Mouse (Mus musculus) cerebellum, adult 8-10 months (tissue): ENCODE measurements at regions not wholly inside any gene's neighbourhood (a gene's known extent, or its start where the extent isn't known, plus 50 kb on each side); places are given as distances from the start of the nearest gene placed in this dataset.
"Not testable (repeated sequence)": the region's sequence is repeated elsewhere in the genome, so short reads cannot be mapped to it uniquely, and the experiment has no call there.

Source experiments
- DNase-seq: peaks from one replicate; pipeline ENCODE4 v3.0.0; 2022

GRCm38 (mm10) chr17:79501031-79501474, 110.6 kb upstream of the Rmdn2 start:
- no peak for DNase-seq

DNA sequence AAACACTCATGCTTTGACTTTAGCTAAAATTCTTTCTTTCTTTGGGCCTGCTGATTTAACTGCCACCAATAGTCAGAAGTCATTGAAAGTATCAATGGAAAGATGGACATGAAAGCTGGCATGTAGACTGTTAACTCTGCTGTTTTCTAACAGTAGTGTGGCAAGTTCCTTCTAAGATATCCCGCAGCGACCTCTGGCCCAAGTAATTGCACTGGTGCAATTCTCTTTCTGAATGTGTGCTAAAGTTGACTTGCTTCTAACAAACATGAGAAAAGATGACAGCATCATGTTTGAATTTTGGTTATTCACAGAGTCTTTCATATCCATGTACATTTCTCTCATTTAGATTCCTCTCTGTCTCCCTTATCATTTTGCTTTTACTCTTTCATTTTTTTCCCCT, 109.7 kb upstream of the Rmdn2 start:
- DNase-seq = no peak

GRCm38 (mm10) chr17:79503037-79503436, 108.6 kb upstream of the Rmdn2 start:
- no peak for DNase-seq

- no peak for DNase-seq
Observed at GRCm38 (mm10) chr17:79504209-79504608, 107.5 kb upstream of the Rmdn2 start.

GRCm38 (mm10) chr17:79505565-79505964, 106.1 kb upstream of the Rmdn2 start:
- DNase-seq = no peak

- no peak for DNase-seq
Observed at GRCm38 (mm10) chr17:79509281-79509680, 102.4 kb upstream of the Rmdn2 start.

DNA sequence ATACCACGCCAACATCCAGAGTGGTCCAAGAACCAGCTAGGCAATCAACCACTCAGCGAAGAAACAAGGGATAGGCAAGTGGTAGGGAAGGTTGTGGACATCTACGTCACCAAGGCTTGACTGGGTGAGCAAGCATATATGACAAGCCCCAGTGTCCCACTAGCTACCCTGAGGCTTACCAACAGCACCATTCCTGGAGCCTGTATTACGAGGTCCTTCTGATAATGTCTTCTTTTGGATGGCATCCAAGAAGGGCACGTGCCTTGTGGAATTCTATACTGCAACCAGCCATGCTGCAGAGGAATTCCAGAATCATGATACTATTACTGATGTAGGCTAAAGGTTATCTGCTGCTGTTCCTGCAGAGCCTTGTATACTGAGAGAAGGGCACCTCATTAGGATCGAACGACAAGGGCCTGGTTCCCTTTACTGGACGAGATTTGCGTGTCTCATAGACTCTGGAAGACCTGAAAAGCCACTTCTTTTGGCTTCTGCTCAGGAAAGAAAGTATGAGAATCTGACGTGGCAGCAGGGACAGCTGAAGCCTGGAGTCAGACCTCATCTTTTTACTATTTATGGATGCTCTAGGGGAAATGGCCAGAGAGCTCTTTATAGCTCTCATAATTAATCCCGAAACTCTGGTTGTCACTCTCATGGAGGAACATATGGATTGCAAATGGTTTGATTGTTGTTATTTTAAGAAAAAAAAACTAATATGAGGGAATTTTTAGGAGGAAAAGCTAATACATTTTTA, 101.5 kb upstream of the Rmdn2 start:
- no peak for DNase-seq

GRCm38 (mm10) chr17:79511218-79511617, 100.4 kb upstream of the Rmdn2 start:
- no peak for DNase-seq

- DNase-seq = no peak
Observed at GRCm38 (mm10) chr17:79514076-79514475, 97.6 kb upstream of the Rmdn2 start.

DNA sequence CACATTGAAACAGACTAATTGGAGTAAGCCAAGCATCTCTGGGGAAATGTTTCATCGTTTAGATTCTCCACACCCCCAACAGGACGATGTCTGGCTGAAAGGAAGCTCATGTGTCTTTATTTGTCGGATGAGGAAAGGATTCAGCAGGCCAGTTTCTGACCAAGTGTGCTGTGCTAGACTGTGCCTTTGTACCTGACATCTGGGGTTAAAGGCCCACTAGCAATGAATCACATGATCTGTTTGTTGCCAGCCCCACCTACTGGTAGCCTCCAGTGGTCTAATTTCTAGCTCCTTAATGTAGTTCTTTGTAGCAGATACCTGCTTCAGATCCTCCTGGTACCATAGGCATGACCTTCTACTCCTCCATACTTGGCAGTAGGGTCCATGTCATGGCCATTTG, 93.5 kb upstream of the Rmdn2 start:
- no peak for DNase-seq

DNA sequence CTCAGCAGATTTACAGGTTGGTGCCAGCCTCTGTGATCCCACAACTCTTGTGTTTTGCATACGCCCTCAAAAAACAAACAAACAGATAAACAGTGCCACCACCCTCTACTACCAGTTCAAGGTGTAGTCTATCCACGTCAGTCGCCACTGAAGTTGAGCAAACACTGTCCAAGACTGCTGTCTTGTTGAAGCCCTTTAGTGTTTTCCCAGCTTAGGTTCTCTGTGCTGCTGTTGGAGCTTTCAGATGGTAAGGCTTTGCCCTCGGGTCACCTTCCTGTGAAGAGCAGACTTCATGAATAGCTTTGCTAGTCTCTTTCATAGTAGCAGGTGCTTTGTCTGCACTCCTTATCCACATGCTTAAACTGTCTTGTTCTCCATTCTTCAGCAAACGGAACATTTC, 93.0 kb upstream of the Rmdn2 start:
- no peak for DNase-seq

- no peak for DNase-seq
Observed at GRCm38 (mm10) chr17:79519356-79519755, 92.3 kb upstream of the Rmdn2 start.

DNA sequence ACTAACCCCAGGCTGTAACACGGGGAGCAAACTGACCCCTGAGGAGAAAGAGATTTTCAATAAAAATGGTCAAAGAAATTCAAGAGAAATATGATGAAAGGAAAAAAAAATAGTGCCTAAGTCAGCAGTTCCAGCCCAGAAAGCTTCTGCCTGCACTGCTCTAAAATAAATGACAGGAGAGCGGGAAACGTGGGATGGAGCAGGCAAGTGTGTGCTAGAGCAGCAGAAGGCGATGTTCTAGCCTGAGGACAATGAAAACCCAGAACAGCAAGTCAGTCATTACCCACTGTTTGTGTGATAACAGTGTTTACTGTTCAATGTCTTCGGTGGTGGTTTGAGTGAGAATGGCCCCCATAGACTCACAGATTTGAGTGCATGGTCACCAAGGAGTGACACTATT, 91.4 kb upstream of the Rmdn2 start:
- no peak for DNase-seq

DNA sequence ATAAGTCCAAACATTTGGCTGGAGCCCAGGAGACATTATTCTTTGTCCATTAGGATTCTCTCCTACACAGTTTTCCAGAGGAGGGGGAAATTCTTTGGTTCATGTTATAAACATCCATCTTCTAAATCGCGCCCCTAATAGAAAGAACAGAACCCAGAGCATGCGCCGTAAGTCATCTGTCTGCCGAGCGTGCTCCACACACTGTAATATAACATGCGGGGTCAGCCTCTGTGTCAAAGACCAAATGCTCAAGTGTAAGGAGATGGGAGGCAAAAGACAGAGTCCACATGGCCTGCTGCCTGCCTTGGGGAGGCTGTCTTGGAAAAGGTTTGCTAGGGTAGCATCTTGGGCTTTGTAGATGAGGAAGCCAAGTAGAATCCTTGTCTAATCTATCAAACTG, 90.0 kb upstream of the Rmdn2 start:
- no peak for DNase-seq

DNA sequence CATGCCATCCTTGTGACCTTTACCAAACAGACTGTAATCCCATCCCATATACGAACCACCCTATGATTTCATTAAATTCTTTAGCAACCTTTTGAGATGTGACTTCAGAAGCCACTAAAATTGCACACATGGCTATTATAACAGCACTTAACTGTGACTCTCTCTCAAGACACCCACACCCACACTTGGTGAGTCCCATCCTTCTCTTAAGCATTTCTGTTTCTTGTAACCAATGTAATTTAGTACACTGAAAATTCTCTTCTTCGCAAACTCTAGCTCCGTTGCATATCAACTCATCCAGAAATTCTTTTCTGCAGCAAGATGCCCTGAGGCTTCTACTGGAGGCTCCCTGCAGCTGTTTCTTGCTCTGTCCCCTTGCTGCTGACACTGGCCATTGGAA, 88.4 kb upstream of the Rmdn2 start:
- DNase-seq = no peak

DNA sequence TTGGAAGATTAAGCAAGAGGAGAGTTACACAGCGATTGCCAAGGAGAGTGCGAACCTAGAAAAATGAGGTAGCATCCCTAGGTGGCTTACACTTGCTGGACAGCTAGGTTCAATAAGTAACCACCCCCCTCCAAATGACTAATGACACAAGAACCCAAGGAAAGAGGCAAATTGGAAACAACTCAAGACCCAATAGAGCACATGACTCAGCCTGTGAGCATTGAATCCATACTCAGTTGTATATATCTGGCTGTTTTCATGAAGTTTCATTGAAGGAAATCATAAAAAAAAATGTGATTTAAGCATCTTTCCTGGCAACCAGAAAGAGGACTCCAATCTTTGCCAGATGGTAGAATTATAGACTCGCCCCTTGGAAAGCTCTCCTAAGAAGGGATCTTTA, 84.3 kb upstream of the Rmdn2 start:
- no peak for DNase-seq

DNA sequence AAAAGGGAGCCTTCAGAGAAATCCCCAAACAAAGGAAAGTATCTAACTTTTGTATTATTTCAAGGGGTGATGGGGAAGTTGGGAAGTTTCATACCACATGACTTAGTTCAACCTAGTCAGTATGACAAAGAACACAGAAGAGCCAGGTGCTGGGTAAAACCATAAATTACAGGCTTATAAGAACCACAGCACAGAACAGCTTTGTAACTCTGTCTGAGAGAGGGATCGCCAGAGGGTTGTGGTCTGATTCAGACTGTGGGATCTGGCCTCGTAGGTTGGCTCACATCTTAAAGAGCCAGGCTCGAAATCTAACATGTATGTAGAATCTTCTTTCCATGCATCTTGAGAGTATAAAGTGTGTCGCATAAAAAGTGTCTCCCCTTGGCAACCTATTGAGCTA, 75.1 kb upstream of the Rmdn2 start:
- no peak for DNase-seq

DNA sequence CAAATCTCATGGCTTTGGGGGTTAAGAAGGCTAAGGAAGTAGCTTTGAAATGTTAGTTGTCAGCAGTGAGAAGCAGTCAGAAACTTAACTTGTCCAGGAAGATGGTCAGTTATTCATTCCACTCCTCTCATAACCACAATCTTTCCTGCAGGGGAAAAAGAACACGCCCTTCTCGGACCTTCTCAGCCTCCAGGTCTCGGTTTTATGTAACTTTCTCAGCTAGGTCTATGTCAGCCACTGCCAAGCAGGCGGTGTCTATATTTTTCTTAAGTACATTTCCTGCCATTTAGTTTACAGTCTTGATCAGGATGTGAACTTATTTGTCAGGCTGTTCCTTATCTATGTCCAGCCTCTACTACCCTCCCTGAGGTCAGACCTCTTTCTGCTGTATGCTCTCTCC, 72.9 kb upstream of the Rmdn2 start:
- no peak for DNase-seq

DNA sequence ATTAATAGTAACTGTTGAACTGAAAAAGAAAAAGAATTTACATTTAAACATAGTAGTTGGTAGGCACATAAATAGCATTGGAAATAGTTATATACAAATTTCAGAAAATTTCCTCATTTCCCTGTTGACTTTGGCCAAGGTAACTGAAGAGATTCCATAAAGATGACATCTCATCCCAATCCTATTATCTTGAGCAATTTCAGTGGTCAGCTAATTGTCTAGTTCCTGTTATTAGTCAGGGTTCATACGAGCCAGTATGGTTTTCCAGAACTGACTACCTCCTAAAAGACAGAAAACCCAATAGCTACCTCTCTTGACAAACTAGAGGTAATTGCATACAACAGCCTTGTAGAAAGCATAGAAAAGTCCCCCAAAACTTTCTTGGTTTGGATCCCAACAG, 71.6 kb upstream of the Rmdn2 start:
- DNase-seq = no peak

GRCm38 (mm10) chr17:79540511-79540910, 71.2 kb upstream of the Rmdn2 start:
- DNase-seq = no peak

DNA sequence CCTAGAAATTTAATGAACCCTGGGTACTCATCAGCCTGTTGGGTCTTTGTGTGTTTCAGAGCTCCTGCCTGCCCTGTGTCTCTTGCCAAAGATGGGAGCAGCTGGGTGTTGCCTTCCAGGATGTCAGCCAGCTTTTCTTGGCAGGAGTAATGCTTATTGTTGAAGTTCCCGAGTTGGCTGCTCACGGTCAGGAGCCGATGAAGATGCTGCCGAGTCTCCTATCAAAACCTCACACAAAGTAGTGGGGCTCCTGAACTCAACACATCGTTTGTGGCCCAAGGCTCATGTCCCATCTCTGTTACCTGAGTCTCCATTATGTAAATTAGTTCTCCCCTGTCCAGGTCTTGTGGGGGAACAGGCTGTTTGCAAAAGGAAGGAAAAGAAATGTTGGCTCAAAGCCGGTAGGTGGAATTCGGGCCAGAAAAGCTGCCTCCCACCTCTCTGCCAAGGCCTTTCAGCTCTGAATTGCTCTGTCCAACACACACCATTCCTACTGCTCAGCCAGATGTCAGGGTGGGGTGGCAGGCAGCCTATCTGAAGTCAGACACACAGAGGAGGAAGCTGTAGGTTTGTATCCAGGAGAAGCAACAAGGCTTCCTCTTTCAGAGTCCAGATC, 67.6 kb upstream of the Rmdn2 start:
- DNase-seq = peak; percentile 6

DNA sequence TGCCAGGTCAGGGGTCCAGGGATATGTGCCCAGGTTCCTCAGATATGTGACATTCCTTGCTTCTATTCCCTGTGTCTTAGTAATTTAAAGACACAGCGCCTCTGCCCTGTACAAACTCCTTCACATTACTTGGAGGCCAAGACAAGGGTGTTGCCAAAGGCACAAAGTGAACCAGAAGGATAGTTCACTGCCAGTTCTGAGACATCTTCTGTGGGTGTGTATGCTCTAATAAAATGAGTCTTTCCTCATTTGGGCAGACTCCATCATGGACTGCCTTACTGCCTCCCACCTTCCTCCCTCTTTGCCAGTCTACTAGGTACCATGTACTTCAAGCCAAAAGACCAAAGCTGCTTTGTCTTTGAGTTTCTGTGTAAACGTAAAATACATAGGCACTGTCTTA, 65.8 kb upstream of the Rmdn2 start:
- no peak for DNase-seq

GRCm38 (mm10) chr17:79547075-79547474, 64.6 kb upstream of the Rmdn2 start:
- DNase-seq = no peak

- DNase-seq = no peak
Observed at GRCm38 (mm10) chr17:79547524-79547923, 64.1 kb upstream of the Rmdn2 start.

DNA sequence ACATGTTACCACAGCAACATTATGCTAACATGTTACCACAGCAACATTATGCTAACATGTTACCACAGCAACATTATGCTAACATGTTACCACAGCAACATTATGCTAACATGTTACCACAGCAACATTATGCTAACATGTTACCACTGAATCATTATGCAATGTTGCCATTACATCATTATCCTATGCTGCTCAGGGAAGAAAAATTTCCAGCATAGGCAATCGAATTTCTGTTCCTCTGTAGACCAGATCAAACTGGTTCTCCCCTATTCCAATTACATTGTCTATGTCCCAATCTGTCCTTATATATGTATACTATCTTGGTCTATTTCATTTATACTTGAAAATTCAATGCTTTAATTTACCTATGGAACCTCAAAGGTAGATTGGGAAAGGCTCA, 61.3 kb upstream of the Rmdn2 start:
- DNase-seq = not testable (repeated sequence)
